Mouse (Mus musculus): ENCODE data around the gene Fam169a.

Gene Fam169a

DNA sequence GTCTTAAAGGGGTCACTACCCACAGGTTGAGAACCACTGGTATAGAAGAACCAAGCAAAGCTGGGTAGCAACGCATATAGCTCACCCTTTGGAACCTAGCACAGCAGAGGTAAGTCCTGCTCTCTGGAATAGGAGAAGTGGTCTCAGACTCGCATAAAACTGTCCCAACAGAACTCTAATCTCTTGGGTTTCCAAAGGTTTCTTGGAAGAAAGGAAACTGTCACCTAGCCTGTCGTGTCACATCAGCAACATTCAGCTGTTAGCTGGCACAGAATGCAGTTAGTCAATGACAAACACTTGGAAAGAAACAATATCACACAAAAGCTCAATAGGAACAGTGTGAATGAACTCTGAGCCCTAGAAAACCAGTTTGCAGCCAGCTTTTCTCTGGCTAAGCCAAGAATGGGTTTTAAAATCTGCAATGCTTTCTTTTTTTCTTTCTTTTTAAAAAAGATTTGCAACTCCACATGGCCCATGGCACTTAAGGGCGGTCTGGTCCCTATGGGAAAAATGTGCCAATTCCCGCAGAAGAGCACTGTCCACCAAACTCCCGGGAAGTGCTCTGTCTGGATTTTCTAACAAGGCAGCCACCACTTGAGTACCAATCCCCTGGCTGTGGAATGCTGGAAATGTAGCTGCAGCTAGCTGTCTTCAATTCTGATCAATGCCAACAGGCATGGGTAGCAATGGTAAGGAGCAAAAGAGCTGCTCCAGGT is 113.2 kb downstream of the Fam169a start:
- no peak for DNase-seq (ENCODE audit: low read depth)

Measured in induced T-regulatory cell, adult 2 months (primary cell).